Mouse (Mus musculus) CD4-positive naive resting alpha-beta T cell, adult 76 days (primary cell): Measurements from ENCODE around the gene Inafm1. TPM values are rescaled to one million over a fixed set of nuclear protein-coding genes. Genes with fewer than 3 reads are reported as not detected.

Experiments used
- total RNA-seq: library from RNA; stranded (reverse); gene quantifications from one replicate; pipeline ENCODE4 v1.2.4, GENCODE M21; 2023

The Inafm1 gene
- 40.5 TPM for total RNA-seq

GRCm38 (mm10) chr7:16273081-16273765 lies at the start of gene Inafm1:
Gene Inafm1 (minus strand): TSS chr7:16273617.

GRCm38 (mm10) chr7:16308093-16308492 lies 34.7 kb upstream of the Inafm1 start, which contains the start of gene Bbc3:
Gene Bbc3 (plus strand): TSS chr7:16308393.

DNA sequence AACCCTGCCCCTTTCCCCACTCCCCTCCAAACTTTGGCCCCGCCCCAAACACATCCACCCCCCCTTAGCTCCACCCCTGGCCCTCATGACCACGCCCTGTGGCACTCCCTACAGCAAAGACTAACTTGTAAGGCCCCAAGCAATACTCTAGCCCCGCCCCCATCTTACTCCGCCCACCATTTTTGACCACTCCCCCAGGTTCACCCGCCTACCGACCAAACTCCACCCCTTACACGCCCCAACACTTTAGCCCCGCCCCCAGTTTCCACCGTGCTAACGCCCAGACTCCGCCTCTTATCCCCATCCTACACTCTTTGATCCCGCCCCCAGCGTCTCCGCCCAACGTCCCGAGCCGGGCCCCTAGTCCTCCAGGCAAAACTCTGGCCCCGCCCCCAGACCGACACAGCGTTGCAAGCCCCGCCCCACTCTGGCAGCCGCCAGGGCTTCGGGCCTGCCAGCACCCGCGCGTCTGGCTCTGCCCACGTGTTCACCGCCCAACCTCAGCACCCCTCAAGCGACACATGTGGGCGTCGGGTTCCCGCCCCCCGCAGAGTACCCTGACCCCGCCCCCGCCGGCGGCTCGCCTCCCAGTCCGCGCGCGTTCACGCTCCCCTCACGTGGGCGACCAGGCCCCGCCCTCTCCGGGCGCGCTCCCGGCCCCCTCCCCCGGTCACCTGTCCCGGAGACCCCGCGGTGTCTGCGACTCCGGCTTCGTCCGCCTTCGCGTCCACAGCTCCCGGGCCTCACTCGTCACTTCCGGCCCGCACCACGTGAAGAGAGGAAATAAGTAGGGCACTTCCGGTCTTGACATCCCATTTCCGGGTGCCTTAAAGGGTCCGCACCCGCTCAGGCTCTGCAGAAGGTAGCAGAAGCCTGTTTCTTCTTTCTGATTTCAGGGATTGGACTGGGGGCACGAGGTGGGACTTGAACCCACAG lies 12.9 kb upstream of the Inafm1 start, which contains the start of gene Ccdc9:
Gene Ccdc9, minus strand, starts transcription at position 770 of the 936 bp plus-strand sequence.

DNA sequence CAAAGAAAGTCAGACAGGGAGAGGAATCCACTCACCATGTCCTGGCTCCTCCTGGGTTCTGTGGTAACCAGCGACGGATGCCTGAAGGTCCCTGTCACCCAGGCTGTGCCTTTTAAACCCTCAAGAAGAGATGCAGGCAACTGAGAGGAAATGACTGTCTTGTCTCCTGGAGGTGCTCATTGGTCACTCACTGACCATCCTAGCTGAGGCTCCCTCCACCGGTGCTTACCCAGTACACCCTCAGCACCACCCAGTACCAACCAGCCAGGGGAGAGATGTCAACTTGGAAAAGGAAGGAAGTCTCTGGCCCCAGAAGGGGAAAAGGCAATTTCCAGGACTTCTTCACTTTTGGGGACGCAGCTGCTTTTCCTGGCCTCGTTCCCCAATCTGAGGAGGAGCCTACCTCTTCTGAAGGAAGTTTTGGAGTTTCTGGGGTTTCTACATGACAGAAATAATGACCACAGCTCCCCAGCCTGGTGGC lies 14.3 kb downstream of the Inafm1 start, which contains the start of gene C5ar1:
Gene C5ar1, minus strand, starts transcription at position 431 of the 481 bp plus-strand sequence.

GRCm38 (mm10) chr7:16244067-16244466 lies 29.4 kb downstream of the Inafm1 start, which contains the start of gene C5ar2:
Gene C5ar2 (minus strand): TSS chr7:16244154.

Other genes starting within 250 kb of the Inafm1 start
- gene Bicra, start 225.7 kb downstream of the Inafm1 start, total RNA-seq: 65.3 TPM
- gene Zfp541, start 211.8 kb downstream of the Inafm1 start, total RNA-seq: not detected
- gene Napa, start 175.2 kb downstream of the Inafm1 start, total RNA-seq: 305 TPM
- gene Kptn, start 153.7 kb downstream of the Inafm1 start, total RNA-seq: 33.2 TPM
- gene Slc8a2, start 143.8 kb downstream of the Inafm1 start, total RNA-seq: 0.12 TPM
- gene Meis3, start 98.5 kb downstream of the Inafm1 start, total RNA-seq: 45.9 TPM
- gene Dhx34, start 51.6 kb downstream of the Inafm1 start, total RNA-seq: 20.5 TPM
- 0.21 TPM for gene C5ar2, start 29.5 kb downstream of the Inafm1 start, total RNA-seq
- 1.1 TPM for gene C5ar1, start 14.1 kb downstream of the Inafm1 start, total RNA-seq
- 373 TPM for gene Ccdc9, start 13.2 kb upstream of the Inafm1 start, total RNA-seq
- gene Bbc3, start 34.8 kb upstream of the Inafm1 start, total RNA-seq: 93.4 TPM
- 59.0 TPM for gene Sae1, start 114.2 kb upstream of the Inafm1 start, total RNA-seq
- 87.5 TPM for gene Zc3h4, start 127.3 kb upstream of the Inafm1 start, total RNA-seq
- 35.0 TPM for gene Tmem160, start 179.2 kb upstream of the Inafm1 start, total RNA-seq
- gene Npas1, start 204.1 kb upstream of the Inafm1 start, total RNA-seq: not detected